Mouse (Mus musculus): Measurements from ENCODE around the gene Ces4a. TPM values are rescaled to one million over a fixed set of nuclear protein-coding genes. Genes with fewer than 3 reads are reported as not detected.

Gene Ces4a
- polyA plus RNA-seq, 1 experiment, result not detected

DNA sequence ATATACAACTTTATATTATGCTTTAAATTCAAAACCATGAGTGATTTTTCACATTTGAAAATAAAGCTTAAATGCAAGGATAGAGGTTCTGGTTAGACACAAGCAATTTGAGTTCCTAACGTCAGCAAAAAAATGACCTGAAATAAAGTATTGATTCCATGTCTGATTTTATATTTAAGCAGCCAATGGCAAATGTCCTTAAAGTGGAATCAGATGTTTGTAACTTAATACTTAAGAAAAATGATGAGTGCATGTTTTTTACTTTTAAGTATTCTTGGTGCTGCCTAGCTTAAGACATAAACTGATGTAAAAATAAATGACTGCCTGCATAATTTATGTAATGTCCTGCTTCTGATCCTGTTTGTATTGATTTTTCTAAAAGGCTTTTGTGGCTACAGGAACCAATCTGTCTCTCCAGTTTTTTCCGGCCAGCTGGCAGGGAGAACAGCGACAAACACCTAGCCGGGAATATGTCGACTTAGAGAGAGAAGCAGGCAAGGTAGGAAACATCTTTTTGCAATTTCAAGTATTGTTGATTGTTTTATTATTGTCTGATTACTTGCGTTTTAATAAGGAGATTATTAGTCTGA lies 46.7 kb downstream of the Ces4a start:
- Histone ChIP-seq H3K27me3 (ENCODE audit: control insufficient read depth, insufficient read depth, low read length) (no peaks in the 10 kb centered on the region), H3K4me1 (ENCODE audit: control insufficient read depth, insufficient read depth, insufficient read length) (no peaks in the 10 kb centered on the region), H3K36me3 (ENCODE audit: control insufficient read depth, insufficient read depth, low read length) (peaks cover 5% of the 10 kb centered on the region), H3K4me3 (ENCODE audit: extremely low read depth, insufficient read depth, insufficient read length) (no peak overlapping the region), H3K27ac (ENCODE audit: insufficient read depth, low read length) (no peak overlapping the region)
- DNase-seq (ENCODE audit: low read depth in 1 of 2, low spot score in 2 of 2), result no peak
- TF ChIP-seq POLR2A (IDR thresholded peaks at IDR 0.05; ENCODE audit: low read depth, low read length) (no peak), CTCF (IDR thresholded peaks at IDR 0.05; ENCODE audit: extremely low read depth, insufficient read depth, insufficient read length, insufficient replicate concordance) (no peak)
- WGBS, result 89% methylated on average over 6 of the region's 6 CpGs

DNA sequence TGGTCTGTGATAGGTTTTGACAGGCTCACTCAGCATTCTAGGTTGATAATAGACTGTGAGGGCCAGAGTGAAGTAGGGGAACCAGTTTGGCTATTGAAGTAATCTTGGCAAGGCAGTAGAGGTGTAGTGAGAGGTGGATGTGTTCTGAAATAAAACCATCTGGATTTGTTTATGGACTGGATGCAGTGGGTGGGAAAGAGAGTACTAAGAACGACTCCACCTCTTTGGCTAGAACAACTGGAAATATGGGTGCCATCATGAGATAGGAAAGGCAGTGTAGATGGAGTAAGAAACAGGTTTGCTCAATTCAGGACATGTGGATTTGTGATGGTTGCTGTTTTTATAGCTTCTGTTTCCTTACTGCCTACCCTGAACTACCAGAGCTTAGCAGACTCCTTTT lies 50.6 kb downstream of the Ces4a start:
- peaks cover 11% of the 10 kb centered on the region for H3K36me3 ChIP-seq (ENCODE audit: control insufficient read depth, insufficient read depth, low read length)
- no peaks in the 10 kb centered on the region for H3K4me1 ChIP-seq (ENCODE audit: control insufficient read depth, insufficient read depth, insufficient read length)
- WGBS, result 81% methylated on average over 1 of the region's 1 CpGs
- H3K27ac ChIP-seq (ENCODE audit: insufficient read depth, low read length), result no peak overlapping the region
- H3K27me3 ChIP-seq (ENCODE audit: control insufficient read depth, insufficient read depth, low read length), result no peaks in the 10 kb centered on the region
- TF ChIP-seq CTCF (IDR thresholded peaks at IDR 0.05; ENCODE audit: extremely low read depth, insufficient read depth, insufficient read length, insufficient replicate concordance) (no peak), POLR2A (IDR thresholded peaks at IDR 0.05; ENCODE audit: low read depth, low read length) (no peak)
- no peak for DNase-seq (ENCODE audit: low read depth in 1 of 2, low spot score in 2 of 2)
- H3K4me3 ChIP-seq (ENCODE audit: extremely low read depth, insufficient read depth, insufficient read length), result no peak overlapping the region

DNA sequence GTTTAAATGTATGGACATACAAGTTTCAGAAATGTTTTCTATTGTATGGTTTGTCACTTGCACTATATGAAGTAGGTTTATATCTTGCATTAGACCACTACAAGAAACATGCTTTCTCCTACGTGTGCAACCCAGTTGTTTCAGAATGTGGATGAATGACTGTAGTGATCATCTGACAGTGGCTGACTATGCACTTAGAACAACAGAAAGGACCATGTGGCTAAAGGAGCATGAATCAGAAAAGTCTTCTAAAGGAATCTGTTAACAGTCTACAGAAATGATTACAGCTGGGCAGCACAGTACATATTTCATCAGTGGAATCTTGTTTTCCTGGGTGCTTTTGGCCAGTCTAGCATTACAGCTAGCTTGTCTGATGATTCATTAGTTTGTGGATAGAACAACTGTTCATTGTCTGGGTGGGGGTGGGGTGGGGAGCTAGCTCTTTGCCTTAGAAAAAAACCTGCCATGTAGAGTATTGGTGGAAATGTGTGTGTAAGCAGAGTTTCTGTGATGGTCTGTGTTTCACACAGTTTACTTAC lies 54.9 kb downstream of the Ces4a start:
- no peak for DNase-seq (ENCODE audit: low read depth in 1 of 2, low spot score in 2 of 2)
- Histone ChIP-seq H3K27ac (ENCODE audit: insufficient read depth, low read length) (no peak overlapping the region), H3K4me3 (ENCODE audit: extremely low read depth, insufficient read depth, insufficient read length) (no peak overlapping the region), H3K36me3 (ENCODE audit: control insufficient read depth, insufficient read depth, low read length) (peaks cover 10% of the 10 kb centered on the region), H3K27me3 (ENCODE audit: control insufficient read depth, insufficient read depth, low read length) (no peaks in the 10 kb centered on the region), H3K4me1 (ENCODE audit: control insufficient read depth, insufficient read depth, insufficient read length) (no peaks in the 10 kb centered on the region)
- no peak for TF ChIP-seq POLR2A (IDR thresholded peaks at IDR 0.05; ENCODE audit: low read depth, low read length)
- no peak for TF ChIP-seq CTCF (IDR thresholded peaks at IDR 0.05; ENCODE audit: extremely low read depth, insufficient read depth, insufficient read length, insufficient replicate concordance)
- WGBS, result 80% methylated on average over 1 of the region's 1 CpGs

DNA sequence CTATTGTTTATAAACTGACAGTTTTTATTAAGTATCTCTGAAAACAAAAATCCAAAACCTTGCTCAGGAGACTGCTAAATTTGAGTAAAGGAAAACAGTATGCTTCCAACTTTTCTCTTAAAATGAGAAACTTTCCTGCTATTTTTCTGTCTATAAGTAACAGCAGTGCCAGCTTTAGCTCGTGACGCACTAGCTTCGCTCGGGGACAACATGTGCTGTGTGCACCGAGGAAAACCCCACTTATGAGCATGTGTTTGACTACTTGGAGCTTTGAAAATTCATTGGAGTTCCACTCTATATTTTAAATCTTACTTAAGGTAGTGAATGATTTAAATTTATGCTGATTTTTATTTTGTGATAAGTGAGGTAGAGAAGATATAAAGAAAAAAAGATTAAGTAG lies 60.6 kb downstream of the Ces4a start:
- Histone ChIP-seq H3K4me3 (ENCODE audit: extremely low read depth, insufficient read depth, insufficient read length) (no peak overlapping the region), H3K36me3 (ENCODE audit: control insufficient read depth, insufficient read depth, low read length) (peaks cover 17% of the 10 kb centered on the region)
- 94% methylated on average over 5 of the region's 5 CpGs for WGBS

More for the DNA sequence above, 60.6 kb downstream of the Ces4a start:
- Histone ChIP-seq H3K4me1 (ENCODE audit: control insufficient read depth, insufficient read depth, insufficient read length) (no peaks in the 10 kb centered on the region), H3K27ac (ENCODE audit: insufficient read depth, low read length) (no peak overlapping the region), H3K27me3 (ENCODE audit: control insufficient read depth, insufficient read depth, low read length) (no peaks in the 10 kb centered on the region)
- no peak for TF ChIP-seq CTCF (IDR thresholded peaks at IDR 0.05; ENCODE audit: extremely low read depth, insufficient read depth, insufficient read length, insufficient replicate concordance)
- TF ChIP-seq POLR2A (IDR thresholded peaks at IDR 0.05; ENCODE audit: low read depth, low read length), result no peak
- no peak for DNase-seq (ENCODE audit: low read depth in 1 of 2, low spot score in 2 of 2)

Other genes with a start within 250 kb of the Ces4a start
- gene Ces2e, start 205.5 kb upstream of the Ces4a start, polyA plus RNA-seq (2012; rRNA removed), result 0.18 and 0.36 TPM in 2 replicates
- not detected in 2 replicates for gene Ces2f, start 184.4 kb upstream of the Ces4a start, polyA plus RNA-seq (2012; rRNA removed)
- 10.1 and 12.0 TPM in 2 replicates for gene Ces2g, start 170.1 kb upstream of the Ces4a start, polyA plus RNA-seq (2012; rRNA removed)
- gene Ces2h, start 130.9 kb upstream of the Ces4a start, polyA plus RNA-seq (2012; rRNA removed), result not detected in 2 replicates
- not detected in 2 replicates for gene Ces3a, start 83.2 kb upstream of the Ces4a start, polyA plus RNA-seq (2012; rRNA removed)
- gene Ces3b, start 48.0 kb upstream of the Ces4a start, polyA plus RNA-seq (2012; rRNA removed), result not detected in 2 replicates
- 11.9 and 14.9 TPM in 2 replicates for gene Cbfb, start 38.9 kb downstream of the Ces4a start, polyA plus RNA-seq (2012; rRNA removed)
- 13.6 TPM in 2 replicates for gene D230025D16Rik, start 93.3 kb downstream of the Ces4a start, polyA plus RNA-seq (2012; rRNA removed)
- gene B3gnt9, start 123.4 kb downstream of the Ces4a start, polyA plus RNA-seq (2012; rRNA removed), result 11.5 and 12.0 TPM in 2 replicates
- 28.1 and 31.8 TPM in 2 replicates for gene Tradd, start 132.8 kb downstream of the Ces4a start, polyA plus RNA-seq (2012; rRNA removed)
- 16.0 and 20.5 TPM in 2 replicates for gene Fbxl8, start 132.8 kb downstream of the Ces4a start, polyA plus RNA-seq (2012; rRNA removed)
- gene Hsf4, start 138.0 kb downstream of the Ces4a start, polyA plus RNA-seq (2012; rRNA removed), result 2.5 and 2.7 TPM in 2 replicates
- 0.53 and 0.70 TPM in 2 replicates for gene Nol3, start 144.3 kb downstream of the Ces4a start, polyA plus RNA-seq (2012; rRNA removed)
- 3.7 and 3.9 TPM in 2 replicates for gene 4931428F04Rik, start 158.1 kb downstream of the Ces4a start, polyA plus RNA-seq (2012; rRNA removed)
- gene Exoc3l, start 164.3 kb downstream of the Ces4a start, polyA plus RNA-seq (2012; rRNA removed), result 21.4 and 23.4 TPM in 2 replicates
- gene E2f4, start 165.9 kb downstream of the Ces4a start, polyA plus RNA-seq (2012; rRNA removed), result 165 and 202 TPM in 2 replicates
- 7.2 and 7.7 TPM in 2 replicates for gene Elmo3, start 173.8 kb downstream of the Ces4a start, polyA plus RNA-seq (2012; rRNA removed)
- gene Lrrc29, start 194.5 kb downstream of the Ces4a start, polyA plus RNA-seq (2012; rRNA removed), result 9.2 and 11.0 TPM in 2 replicates
- gene Tmem208, start 194.6 kb downstream of the Ces4a start, polyA plus RNA-seq (2012; rRNA removed), result 67.8 and 82.2 TPM in 2 replicates
- gene Fhod1, start 216.2 kb downstream of the Ces4a start, polyA plus RNA-seq (2012; rRNA removed), result 52.0 and 58.1 TPM in 2 replicates
- gene Slc9a5, start 217.0 kb downstream of the Ces4a start, polyA plus RNA-seq (2012; rRNA removed), result 3.0 and 4.2 TPM in 2 replicates
- 0.16 and 0.20 TPM in 2 replicates for gene Plekhg4, start 241.5 kb downstream of the Ces4a start, polyA plus RNA-seq (2012; rRNA removed)

All from spleen, adult 2 months (tissue).